Mouse (Mus musculus): ENCODE measurements around the gene Colec11. TPM values are rescaled to one million over a fixed set of nuclear protein-coding genes. Genes with fewer than 3 reads are reported as not detected.

Gene Colec11
- polyA plus RNA-seq, 1 experiment from 2014 or later: not detected

DNA sequence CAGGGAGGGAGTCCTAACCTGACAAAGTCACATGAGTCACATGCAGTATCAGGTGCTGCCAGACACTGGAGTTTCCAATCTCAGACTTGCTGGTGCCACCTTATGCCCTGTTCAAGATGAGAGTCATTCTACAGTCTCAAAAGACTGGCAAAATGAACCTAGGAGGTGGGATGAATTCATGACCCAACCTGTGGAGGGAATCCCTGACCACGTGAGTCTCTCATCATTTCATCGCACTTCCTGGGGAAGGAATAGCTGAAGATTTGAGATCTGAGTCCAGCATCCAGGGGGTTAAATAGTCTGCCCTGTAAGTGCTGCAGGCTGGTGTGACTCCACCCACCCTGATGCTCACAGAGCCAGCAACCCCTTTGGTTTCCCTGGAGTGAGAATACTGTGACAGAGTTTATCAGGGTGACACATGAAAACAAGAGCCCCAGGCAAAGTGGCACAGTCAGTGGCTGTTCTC is 24.6 kb downstream of the Colec11 start:
- no peaks in the 10 kb centered on the region for H3K27me3 ChIP-seq
- 44% methylated on average over 2 of the region's 2 CpGs for WGBS
- H3K9me3 ChIP-seq: no peaks in the 10 kb centered on the region
- no peak overlapping the region for H3K4me2 ChIP-seq
- no peak for ATAC-seq (ENCODE audit: insufficient number of reproducible peaks, insufficient read depth, low FRiP score, low TSS enrichment, low read depth)
- no peak overlapping the region for H3K4me3 ChIP-seq
- H3K9ac ChIP-seq: no peak overlapping the region
- no peaks in the 10 kb centered on the region for H3K36me3 ChIP-seq
- H3K4me1 ChIP-seq: no peaks in the 10 kb centered on the region
- H3K27ac ChIP-seq: no peak overlapping the region

- no peak for ATAC-seq (ENCODE audit: insufficient number of reproducible peaks, insufficient read depth, low FRiP score, low TSS enrichment, low read depth)
- Histone ChIP-seq H3K4me3 (no peak overlapping the region), H3K4me2 (no peak overlapping the region), H3K9me3 (no peaks in the 10 kb centered on the region), H3K27me3 (no peaks in the 10 kb centered on the region), H3K9ac (no peak overlapping the region), H3K36me3 (no peaks in the 10 kb centered on the region), H3K27ac (no peak overlapping the region), H3K4me1 (no peaks in the 10 kb centered on the region)
- WGBS: 54% methylated on average over 3 of the region's 3 CpGs
Measured at GRCm38 (mm10) chr12:28598110-28598509, 25.1 kb downstream of the Colec11 start.

DNA sequence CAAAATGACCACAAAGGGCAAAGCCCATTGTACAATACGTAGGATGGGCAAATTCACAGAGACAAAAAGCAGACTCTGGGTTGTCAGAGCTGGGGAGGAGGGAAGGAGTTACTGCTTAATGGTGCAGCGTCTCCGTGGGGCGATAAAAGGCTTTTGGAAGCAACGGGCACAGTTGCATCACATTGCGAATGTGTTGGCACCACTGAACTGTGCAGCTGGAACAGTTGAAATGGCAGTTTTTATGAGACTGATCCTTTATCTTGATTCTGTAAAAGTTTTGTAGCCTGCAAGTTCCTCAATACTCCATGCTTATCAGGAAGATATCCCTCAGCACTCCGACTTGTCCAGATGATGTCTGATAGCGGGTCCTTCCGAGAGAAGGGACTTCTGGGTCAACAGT is 25.5 kb downstream of the Colec11 start:
- no peaks in the 10 kb centered on the region for H3K9me3 ChIP-seq
- no peak for ATAC-seq (ENCODE audit: insufficient number of reproducible peaks, insufficient read depth, low FRiP score, low TSS enrichment, low read depth)
- H3K4me2 ChIP-seq: no peak overlapping the region
- no peaks in the 10 kb centered on the region for H3K4me1 ChIP-seq
- H3K9ac ChIP-seq: no peak overlapping the region
- H3K27ac ChIP-seq: no peak overlapping the region
- H3K4me3 ChIP-seq: no peak overlapping the region
- no peaks in the 10 kb centered on the region for H3K27me3 ChIP-seq
- H3K36me3 ChIP-seq: no peaks in the 10 kb centered on the region
- WGBS: 87% methylated on average over 9 of the region's 9 CpGs

DNA sequence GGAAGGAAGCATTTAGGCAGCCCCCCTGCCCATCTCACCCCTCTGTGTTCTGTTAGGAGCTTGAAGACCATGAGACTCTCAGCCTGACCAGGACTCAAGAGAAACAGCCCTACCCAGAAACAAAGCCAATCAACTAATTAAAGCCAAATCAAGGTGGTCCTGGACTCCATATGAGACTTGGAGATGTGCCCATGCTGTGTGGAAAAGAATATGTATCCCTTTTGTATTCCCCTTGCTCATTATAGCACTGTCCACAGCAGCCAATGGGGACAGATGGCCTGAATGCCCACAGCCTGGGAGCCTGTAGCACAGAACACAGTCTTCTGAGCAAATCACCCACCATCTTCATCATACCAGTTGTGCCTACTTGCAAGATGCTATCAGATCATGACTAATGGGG is 26.3 kb downstream of the Colec11 start:
- H3K9ac ChIP-seq: no peak overlapping the region
- H3K27ac ChIP-seq: no peak overlapping the region
- H3K36me3 ChIP-seq: no peaks in the 10 kb centered on the region
- no peak overlapping the region for H3K4me2 ChIP-seq
- H3K4me3 ChIP-seq: no peak overlapping the region
- no peaks in the 10 kb centered on the region for H3K27me3 ChIP-seq
- no peaks in the 10 kb centered on the region for H3K9me3 ChIP-seq
- ATAC-seq (ENCODE audit: insufficient number of reproducible peaks, insufficient read depth, low FRiP score, low TSS enrichment, low read depth): no peak
- no peaks in the 10 kb centered on the region for H3K4me1 ChIP-seq

DNA sequence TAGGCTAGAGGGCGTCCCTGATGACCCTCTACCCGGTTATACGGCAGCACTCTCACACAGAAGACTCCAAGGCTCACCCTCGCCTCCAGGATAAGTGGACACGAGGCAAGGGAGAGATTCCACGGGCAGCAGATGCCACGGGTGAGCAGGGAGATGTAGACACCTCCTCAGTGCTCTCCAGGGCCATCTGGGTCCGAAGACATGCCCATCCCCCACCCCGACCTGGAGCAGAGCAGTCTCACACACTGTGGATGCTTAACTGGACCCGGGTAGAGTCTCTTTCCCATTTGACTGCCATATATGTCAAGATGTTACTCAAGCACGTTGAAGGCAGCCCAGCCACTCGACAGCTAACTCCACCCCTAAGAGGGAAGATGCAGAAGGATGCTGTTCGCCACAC is 32.7 kb downstream of the Colec11 start:
- no peak overlapping the region for H3K4me2 ChIP-seq
- peaks cover 4% of the 10 kb centered on the region; the same call in 1 of the 2 replicates for H3K4me1 ChIP-seq
- no peak; the same call in 1 of the 2 replicates for ATAC-seq (ENCODE audit: insufficient number of reproducible peaks, insufficient read depth, low FRiP score, low TSS enrichment, low read depth)
- no peak overlapping the region for H3K9ac ChIP-seq
- H3K4me3 ChIP-seq: no peak overlapping the region
- H3K36me3 ChIP-seq: no peaks in the 10 kb centered on the region
- H3K27me3 ChIP-seq: peaks cover 15% of the 10 kb centered on the region
- H3K27ac ChIP-seq: no peak overlapping the region
- H3K9me3 ChIP-seq: no peaks in the 10 kb centered on the region
- WGBS: 47% methylated on average over 13 of the region's 13 CpGs

GRCm38 (mm10) chr12:28589090-28589868 is 33.9 kb downstream of the Colec11 start:
- Histone ChIP-seq H3K27me3 (peaks cover 15% of the 10 kb centered on the region), H3K4me2 (peak overlapping the region; percentile 67), H3K27ac (no peak overlapping the region), H3K4me3 (peak overlapping the region; percentile 51), H3K36me3 (no peaks in the 10 kb centered on the region), H3K9me3 (no peaks in the 10 kb centered on the region), H3K4me1 (peaks cover 4% of the 10 kb centered on the region; the same call in 1 of the 2 replicates), H3K9ac (peak overlapping the region; percentile 61)
- ATAC-seq (ENCODE audit: insufficient number of reproducible peaks, insufficient read depth, low FRiP score, low TSS enrichment, low read depth): peak; percentile 83; the same call in 1 of the 2 replicates
- 8% methylated on average over 24 of the region's 24 CpGs for WGBS

DNA sequence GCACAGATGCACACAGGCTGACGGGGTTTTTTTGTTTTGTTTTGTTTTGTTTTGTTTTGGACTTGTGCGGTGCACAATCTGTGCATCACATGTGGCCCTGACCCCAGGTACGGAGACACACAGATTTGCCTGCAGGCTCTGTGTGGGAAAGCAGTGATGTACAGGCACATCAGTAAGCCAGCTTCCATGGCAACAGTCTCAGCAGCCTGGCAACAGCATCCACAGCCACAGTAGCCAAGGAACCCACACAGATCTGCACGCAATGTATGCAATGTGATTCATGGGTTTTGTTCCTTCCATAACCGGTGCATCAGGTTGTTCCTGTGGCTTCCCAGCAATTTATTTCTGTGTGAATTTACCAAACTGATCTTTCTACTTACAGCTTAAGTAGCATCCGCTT is 35.2 kb downstream of the Colec11 start:
- H3K36me3 ChIP-seq: no peaks in the 10 kb centered on the region
- ATAC-seq (ENCODE audit: insufficient number of reproducible peaks, insufficient read depth, low FRiP score, low TSS enrichment, low read depth): no peak
- H3K4me2 ChIP-seq: no peak overlapping the region
- no peak overlapping the region for H3K4me3 ChIP-seq
- H3K27me3 ChIP-seq: peaks cover 15% of the 10 kb centered on the region
- H3K4me1 ChIP-seq: peaks cover 4% of the 10 kb centered on the region; the same call in 1 of the 2 replicates
- H3K9ac ChIP-seq: no peak overlapping the region
- H3K27ac ChIP-seq: no peak overlapping the region
- H3K9me3 ChIP-seq: no peaks in the 10 kb centered on the region
- WGBS: 76% methylated on average over 6 of the region's 6 CpGs

DNA sequence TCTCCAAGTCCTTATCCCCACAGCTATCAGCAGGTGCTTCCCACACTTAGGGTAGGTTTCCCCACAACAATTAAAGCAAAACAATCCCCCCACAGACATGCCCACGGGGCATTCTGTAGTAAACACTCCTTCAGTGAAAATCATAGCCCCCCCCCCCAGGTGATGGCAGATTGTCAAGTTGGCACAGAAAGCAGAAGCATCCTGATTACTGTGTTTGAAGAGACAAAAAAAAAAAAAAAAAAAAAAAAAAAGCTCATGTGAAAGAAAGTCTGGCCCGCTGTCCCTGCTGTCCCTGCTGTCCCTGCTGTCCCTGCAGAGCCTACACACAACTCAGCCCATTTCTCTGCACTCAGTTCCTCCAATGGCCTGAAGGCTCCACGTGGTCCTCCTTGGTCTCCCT is 39.1 kb downstream of the Colec11 start:
- H3K9me3 ChIP-seq: no peaks in the 10 kb centered on the region
- ATAC-seq (ENCODE audit: insufficient number of reproducible peaks, insufficient read depth, low FRiP score, low TSS enrichment, low read depth): no peak
- no peak overlapping the region for H3K4me2 ChIP-seq
- H3K4me1 ChIP-seq: peaks cover 2% of the 10 kb centered on the region; the same call in 1 of the 2 replicates
- peaks cover 12% of the 10 kb centered on the region for H3K27me3 ChIP-seq
- no peak overlapping the region for H3K4me3 ChIP-seq
- no peak overlapping the region for H3K27ac ChIP-seq
- H3K36me3 ChIP-seq: no peaks in the 10 kb centered on the region
- WGBS: 54% methylated on average over 3 of the region's 3 CpGs
- no peak overlapping the region for H3K9ac ChIP-seq

GRCm38 (mm10) chr12:28582423-28582822 is 40.8 kb downstream of the Colec11 start, which contains the start of gene Allc:
TSS of gene Allc (minus strand) at chr12:28582523.
- no peak within 1 kb of the TSS for H3K4me3 ChIP-seq
- H3K9me3 ChIP-seq: no peaks in the 10 kb centered on the region
- no peaks in the 10 kb centered on the region for H3K4me1 ChIP-seq
- 86% methylated on average over 8 of the region's 8 CpGs for WGBS
- H3K27me3 ChIP-seq: no peaks in the 10 kb centered on the region
- H3K4me2 ChIP-seq: no peak within 1 kb of the TSS
- H3K9ac ChIP-seq: no peak within 1 kb of the TSS
- ATAC-seq (ENCODE audit: insufficient number of reproducible peaks, insufficient read depth, low FRiP score, low TSS enrichment, low read depth): no peak
- no peaks in the 10 kb centered on the region for H3K36me3 ChIP-seq
- H3K27ac ChIP-seq: no peak within 1 kb of the TSS

DNA sequence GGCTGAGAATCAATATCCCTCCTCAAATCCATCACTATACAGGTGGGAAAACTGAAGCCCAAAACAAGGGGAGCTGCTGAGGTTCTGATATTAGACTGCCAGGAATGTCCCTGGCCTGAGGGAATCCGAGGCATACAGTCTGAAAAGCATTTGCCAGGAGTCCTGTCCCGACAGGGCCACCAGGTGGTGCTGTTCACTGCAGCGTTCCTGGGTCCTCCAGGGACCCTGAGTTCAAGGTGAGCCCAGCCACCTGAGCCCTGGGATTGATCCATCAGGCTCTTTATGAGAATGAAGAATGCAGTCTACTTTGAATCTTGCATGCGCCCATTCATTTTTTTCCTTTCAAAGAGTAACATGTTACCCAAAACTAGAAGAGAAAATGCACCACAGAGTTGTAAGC is 44.0 kb downstream of the Colec11 start:
- no peak overlapping the region for H3K27ac ChIP-seq
- no peaks in the 10 kb centered on the region for H3K9me3 ChIP-seq
- ATAC-seq (ENCODE audit: insufficient number of reproducible peaks, insufficient read depth, low FRiP score, low TSS enrichment, low read depth): no peak
- H3K27me3 ChIP-seq: no peaks in the 10 kb centered on the region
- H3K4me1 ChIP-seq: no peaks in the 10 kb centered on the region
- no peak overlapping the region for H3K4me3 ChIP-seq
- no peak overlapping the region for H3K9ac ChIP-seq
- no peak overlapping the region for H3K4me2 ChIP-seq
- H3K36me3 ChIP-seq: no peaks in the 10 kb centered on the region
- 32% methylated on average over 4 of the region's 4 CpGs for WGBS

DNA sequence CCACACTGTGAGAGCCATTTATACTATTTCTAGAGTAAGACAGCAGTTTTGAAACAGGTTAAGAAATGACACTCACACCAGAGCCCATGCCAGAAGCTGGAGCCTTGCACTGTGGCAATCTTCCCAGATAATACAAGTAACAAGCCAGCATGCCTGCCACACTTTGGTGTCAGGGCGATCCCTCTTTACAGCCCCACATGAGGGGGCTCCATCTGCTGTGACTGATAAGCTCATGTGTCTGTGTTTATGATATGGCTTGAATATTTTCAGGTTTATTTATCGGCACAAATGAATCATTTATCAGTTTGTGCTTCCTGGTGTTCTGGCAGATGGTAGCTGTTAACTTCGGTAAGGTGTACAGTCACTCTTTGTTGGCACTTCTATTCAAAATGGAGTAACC is 45.0 kb downstream of the Colec11 start:
- Histone ChIP-seq H3K27me3 (no peaks in the 10 kb centered on the region), H3K4me1 (no peaks in the 10 kb centered on the region), H3K4me2 (no peak overlapping the region), H3K27ac (no peak overlapping the region), H3K36me3 (no peaks in the 10 kb centered on the region), H3K4me3 (no peak overlapping the region), H3K9me3 (no peaks in the 10 kb centered on the region), H3K9ac (no peak overlapping the region)
- no peak for ATAC-seq (ENCODE audit: insufficient number of reproducible peaks, insufficient read depth, low FRiP score, low TSS enrichment, low read depth)
- 83% methylated on average over 3 of the region's 3 CpGs for WGBS

- no peaks in the 10 kb centered on the region for H3K27me3 ChIP-seq
- ATAC-seq (ENCODE audit: insufficient number of reproducible peaks, insufficient read depth, low FRiP score, low TSS enrichment, low read depth): no peak
Measured at GRCm38 (mm10) chr12:28575366-28576070, 47.7 kb downstream of the Colec11 start.

More at GRCm38 (mm10) chr12:28575366-28576070, 47.7 kb downstream of the Colec11 start:
- Histone ChIP-seq H3K36me3 (no peaks in the 10 kb centered on the region), H3K4me3 (no peak overlapping the region), H3K4me2 (no peak overlapping the region), H3K27ac (no peak overlapping the region), H3K9me3 (no peaks in the 10 kb centered on the region), H3K9ac (no peak overlapping the region), H3K4me1 (no peaks in the 10 kb centered on the region)
- WGBS: 71% methylated on average over 6 of the region's 6 CpGs

All from embryonic facial prominence, embryonic 13.5 days (tissue).